Comparison of ENCODE assay signal across 8 mouse cellular contexts in genomic region chr17:22083224-22083623, GRCm38 (mm10).
DNase-seq lines count a peak whose midpoint lies in the region; ATAC-seq and TF ChIP-seq lines count a peak whose summit lies in the region.
"Not testable (repeated sequence)": the region's sequence is repeated elsewhere in the genome, so short reads cannot be mapped to it uniquely, and the experiment has no call there.

No protein-coding gene starts in this region.

- H3K4me1 ChIP-seq in cerebellum, adult 2 months (ENCODE audit: control insufficient read depth, insufficient read depth, low read length); forebrain, embryonic 10.5 days; hindbrain, embryonic 11.5 days (replicated peaks; ENCODE audit: control insufficient read depth, insufficient read depth, low read length); liver, embryonic 14.5 days (replicated peaks; ENCODE audit: control insufficient read depth in 2 of 2, insufficient read depth in 2 of 2, low read length in 1 of 2); neural tube, embryonic 11.5 days (ENCODE audit: control insufficient read depth, insufficient read depth, low read length): not testable (repeated sequence)

- ATAC-seq in hindbrain, embryonic 11.5 days (ENCODE audit: low FRiP score); liver, embryonic 14.5 days (ENCODE audit: insufficient read depth); neural tube, embryonic 11.5 days (ENCODE audit: insufficient read depth, low FRiP score, low TSS enrichment): not testable (repeated sequence)

- H3K27me3 ChIP-seq in cerebellum, adult 2 months (ENCODE audit: control insufficient read depth, insufficient read depth, low read length); forebrain, embryonic 10.5 days (ENCODE audit: poor library complexity, severe bottlenecking); hindbrain, embryonic 11.5 days (ENCODE audit: control insufficient read depth, insufficient read depth, low read length); liver, embryonic 14.5 days (ENCODE audit: control insufficient read depth, insufficient read depth, low read length); neural tube, embryonic 11.5 days (ENCODE audit: control insufficient read depth, insufficient read depth, low read length): not testable (repeated sequence)

- H3K36me3 ChIP-seq in forebrain, embryonic 10.5 days (replicated peaks); hindbrain, embryonic 11.5 days (ENCODE audit: control insufficient read depth, insufficient read depth, low read length); liver, embryonic 14.5 days (replicated peaks; ENCODE audit: control insufficient read depth, insufficient read depth, low read depth); neural tube, embryonic 11.5 days (ENCODE audit: control insufficient read depth, insufficient read depth, low read length): not testable (repeated sequence)

- not testable (repeated sequence) for H3K27ac ChIP-seq in cerebellum, adult 2 months (ENCODE audit: insufficient read depth, low read length); forebrain, embryonic 10.5 days; hindbrain, embryonic 11.5 days (ENCODE audit: low read depth, low read length); liver, embryonic 14.5 days; neural tube, embryonic 11.5 days (ENCODE audit: low read depth, low read length)

- peak; percentile 37 for DNase-seq in R1 (ENCODE audit: low read depth, low spot score)
- DNase-seq in cerebellum, adult 2 months = peak; percentile 38 to 41
- DNase-seq in forebrain, embryonic 10.5 days (ENCODE audit: extremely low spot score, low spot score) = peak; percentile 17
- peak; percentile 59 for DNase-seq in hindbrain, embryonic 11.5 days (ENCODE audit: low spot score)
- peak; percentile 43 for DNase-seq in layer of hippocampus, adult 11-12 months (ENCODE audit: low spot score)
- not testable (repeated sequence) for DNase-seq in liver, embryonic 14.5 days (ENCODE audit: low read depth in 3 of 3, low spot score in 3 of 3)
- DNase-seq in neural tube, embryonic 11.5 days (ENCODE audit: low spot score) = peak; percentile 23
- DNase-seq in urinary bladder, postnatal 14 days (ENCODE audit: low spot score) = peak; percentile 24

- TF ChIP-seq POLR2A in cerebellum, adult 2 months (IDR thresholded peaks at IDR 0.05; ENCODE audit: borderline replicate concordance, insufficient read depth, low read length) = not testable (repeated sequence)

- H3K9me3 ChIP-seq in forebrain, embryonic 10.5 days; hindbrain, embryonic 11.5 days (ENCODE audit: control insufficient read depth, low read length); liver, embryonic 14.5 days (ENCODE audit: control insufficient read depth, low read length); neural tube, embryonic 11.5 days (ENCODE audit: control insufficient read depth, low read length): not testable (repeated sequence)

- not testable (repeated sequence) for TF ChIP-seq EP300 in liver, embryonic 14.5 days (IDR thresholded peaks at IDR 0.05; ENCODE audit: low read depth)

- not testable (repeated sequence) for H3K4me2 ChIP-seq in hindbrain, embryonic 11.5 days (replicated peaks; ENCODE audit: low read depth, low read length); liver, embryonic 14.5 days (ENCODE audit: low read depth); neural tube, embryonic 11.5 days (ENCODE audit: low read depth)

- not testable (repeated sequence) for H3K4me3 ChIP-seq in cerebellum, adult 2 months (replicated peaks; ENCODE audit: insufficient read depth, low read depth, low read length); forebrain, embryonic 10.5 days; hindbrain, embryonic 11.5 days (ENCODE audit: low read depth, low read length); liver, embryonic 14.5 days (ENCODE audit: insufficient read depth in 1 of 2, low read depth in 2 of 2, low read length in 2 of 2); neural tube, embryonic 11.5 days (ENCODE audit: low read depth, low read length)

- H3K9ac ChIP-seq in hindbrain, embryonic 11.5 days (ENCODE audit: low read depth, low read length); liver, embryonic 14.5 days (replicated peaks); neural tube, embryonic 11.5 days (ENCODE audit: low read length): not testable (repeated sequence)

- TF ChIP-seq CTCF in cerebellum, adult 2 months (IDR thresholded peaks at IDR 0.05; ENCODE audit: borderline replicate concordance, insufficient read depth, low read depth, low read length) = not testable (repeated sequence)
- peak; percentile 62 for TF ChIP-seq CTCF in liver, embryonic 14.5 days (IDR thresholded peaks at IDR 0.05; ENCODE audit: low read depth)

- WGBS in cerebellum, adult 2 months = 8% methylated on average over 3 of the region's 3 CpGs
- 37% methylated on average over 3 of the region's 3 CpGs for WGBS in forebrain, embryonic 10.5 days
- 32% methylated on average over 3 of the region's 3 CpGs for WGBS in hindbrain, embryonic 11.5 days
- 2% methylated on average over 3 of the region's 3 CpGs for WGBS in liver, embryonic 14.5 days (ENCODE audit: insufficient replicate concordance)
- WGBS in neural tube, embryonic 11.5 days = 21% methylated on average over 3 of the region's 3 CpGs
